Mouse (Mus musculus) layer of hippocampus, adult 18-20 months (tissue): ENCODE results near the gene Agr3. TPM values are rescaled to one million over a fixed set of nuclear protein-coding genes. Genes with fewer than 3 reads are reported as not detected.

Experiments
- DNase-seq, 2 experiments: peaks; one replicate each; pipeline ENCODE4 v3.0.0; 2022; ENCODE audit warnings: low spot score in 2 of 2
- total RNA-seq, 2 experiments: library from RNA; stranded (reverse); gene quantifications; 2 replicates each; pipeline ENCODE4 v1.2.3; 2021

The Agr3 gene
- total RNA-seq, 2 experiments from 2014 or later: not detected

GRCm38 (mm10) chr12:35981732-35982360, 56.4 kb downstream of the Agr3 start:
- no peak for DNase-seq

GRCm38 (mm10) chr12:35983472-35983871, 58.1 kb downstream of the Agr3 start:
- no peak for DNase-seq

- DNase-seq: no peak
Measured at GRCm38 (mm10) chr12:35984743-35985142, 59.3 kb downstream of the Agr3 start.

- no peak for DNase-seq
Measured at GRCm38 (mm10) chr12:35992711-35993110, 67.3 kb downstream of the Agr3 start, which contains the start of gene Agr2. TSS of gene Agr2 (plus strand) at chr12:35992907.

- no peak for DNase-seq
Measured at GRCm38 (mm10) chr12:35993583-35993982, 68.2 kb downstream of the Agr3 start.

- no peak for DNase-seq
Measured at GRCm38 (mm10) chr12:35994098-35994497, 68.7 kb downstream of the Agr3 start.

GRCm38 (mm10) chr12:35995799-35996198, 70.4 kb downstream of the Agr3 start:
- peak in 1 of 2 experiments; percentile 51 for DNase-seq

Other genes starting within 250 kb of the Agr3 start
- gene Agr2, start 67.3 kb downstream of the Agr3 start, total RNA-seq: not detected
- gene Tspan13, start 116.9 kb downstream of the Agr3 start, total RNA-seq: 100 to 1,000 TPM; 284 to 286 TPM
- 10 to 100 TPM; 54.3 to 55.3 TPM for gene Ankmy2, start 231.5 kb downstream of the Agr3 start, total RNA-seq
- 10 to 100 TPM; 55.1 to 55.8 TPM for gene Bzw2, start 232.5 kb downstream of the Agr3 start, total RNA-seq